In the genomic region with DNA sequence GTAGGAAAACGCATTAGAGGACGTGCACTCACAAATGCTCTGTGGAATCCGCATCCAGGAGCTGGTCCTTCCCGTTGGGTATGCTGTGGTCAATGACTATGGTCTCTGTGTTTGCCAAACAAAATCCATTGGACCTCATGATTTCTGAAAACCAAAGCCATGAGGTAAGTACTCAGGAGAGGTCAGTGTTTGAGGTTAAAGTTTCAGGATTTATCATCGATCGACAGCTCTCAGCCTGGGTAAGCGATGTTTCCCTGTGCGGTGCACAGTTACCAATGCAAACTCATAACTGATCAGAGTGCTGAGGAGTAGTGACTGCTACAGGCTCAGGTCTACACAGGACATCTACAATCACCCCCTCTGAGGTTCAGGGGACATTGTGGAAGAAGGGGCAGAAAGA, we compare ENCODE assay signal across 17 mouse cellular contexts. TPM values are rescaled to one million over a fixed set of nuclear protein-coding genes. Genes with fewer than 3 reads are reported as not detected.
"Had no signal": no experiment of that assay in that cellular context is flagged by ENCODE, and none has a peak within 500 bp of the region (broad histone marks: within the 10 kb centered on the region; RNA-seq: fewer than 3 reads in every experiment).

No protein-coding gene starts in this region.

- H3K4me1 ChIP-seq: limb, embryonic 15.5 days; lung, embryonic 15.5 days; midbrain, embryonic 13.5 days; midbrain, embryonic 15.5 days; neural tube, embryonic 12.5 days had no signal

- H3K4me3 ChIP-seq: limb, embryonic 15.5 days; lung, embryonic 15.5 days; megakaryocyte, embryonic 14.5 days; midbrain, embryonic 13.5 days; midbrain, embryonic 15.5 days; neural tube, embryonic 12.5 days had no signal

- H3K9ac ChIP-seq: limb, embryonic 15.5 days; lung, embryonic 15.5 days; midbrain, embryonic 13.5 days; midbrain, embryonic 15.5 days; neural tube, embryonic 12.5 days had no signal

- ATAC-seq: lung, postnatal 0 days; midbrain, embryonic 13.5 days; midbrain, embryonic 15.5 days had no signal

- H3K4me2 ChIP-seq: limb, embryonic 15.5 days; lung, embryonic 15.5 days; midbrain, embryonic 11.5 days; midbrain, embryonic 13.5 days; midbrain, embryonic 15.5 days; neural tube, embryonic 12.5 days had no signal

- H3K36me3 ChIP-seq: lung, embryonic 15.5 days; midbrain, embryonic 13.5 days; midbrain, embryonic 15.5 days; neural tube, embryonic 12.5 days had no signal

- H3K27ac ChIP-seq: limb, embryonic 15.5 days; lung, embryonic 15.5 days; macrophage; midbrain, embryonic 13.5 days; midbrain, embryonic 15.5 days; neural tube, embryonic 12.5 days had no signal

- H3K9me3 ChIP-seq: limb, embryonic 15.5 days; lung, embryonic 15.5 days; megakaryocyte, embryonic 14.5 days; midbrain, embryonic 13.5 days; midbrain, embryonic 15.5 days; neural tube, embryonic 12.5 days had no signal

- H3K27me3 ChIP-seq: limb, embryonic 15.5 days; lung, embryonic 15.5 days; midbrain, embryonic 13.5 days; midbrain, embryonic 15.5 days; neural tube, embryonic 12.5 days had no signal

- DNase-seq: lung, adult 2 months; lung, postnatal 14 days; lung, postnatal 36 days; right cerebral cortex, postnatal 14 days; thymus, adult 18-20 months; thymus, postnatal 14 days; thymus, postnatal 36 days had no signal

RNA-seq across cellular contexts. Expression of a gene that starts 23.0 kb away (rescaled TPM):
- total RNA-seq: megakaryocyte progenitor cell, adult 5-6 weeks had no signal
